Mouse (Mus musculus) CH12.LX (cell line): Measurements from ENCODE around the gene Wdfy3. TPM values are rescaled to one million over a fixed set of nuclear protein-coding genes. Genes with fewer than 3 reads are reported as not detected.

Experiments used
- DNase-seq: peaks from one replicate; pipeline ENCODE4 v3.0.0-alpha.2; 2013; ENCODE audit errors: extremely low read depth
- H3K27ac ChIP-seq: 2 replicates; pipeline ENCODE4 v1.5.1; 2012; ENCODE audit warnings: low read depth, mild to moderate bottlenecking, control low read depth, moderate library complexity; ENCODE audit not compliant: insufficient read depth
- H3K27me3 ChIP-seq: replicated peaks from 2 replicates; pipeline ENCODE3; 2012; ENCODE audit warnings: inconsistent platforms
- H3K36me3 ChIP-seq, 2 experiments: replicated peaks in 1 of 2; 2 replicates each; pipeline versions ENCODE3 to v1.6.1; 2012; ENCODE audit warnings: inconsistent platforms in 1 of 2, low read length in 1 of 2, mild to moderate bottlenecking in 1 of 2, mixed read lengths in 1 of 2, moderate library complexity in 1 of 2; ENCODE audit not compliant: control insufficient read depth in 1 of 2, insufficient read depth in 1 of 2
- H3K4me1 ChIP-seq, 2 experiments: 2 replicates each; pipeline ENCODE4 v1.6.1; 2012; ENCODE audit warnings: inconsistent platforms in 1 of 2, moderate library complexity in 1 of 2; ENCODE audit not compliant: insufficient read depth in 2 of 2, control insufficient read depth in 1 of 2
- H3K4me2 ChIP-seq: 2 replicates; pipeline ENCODE4 v1.6.1; 2012; ENCODE audit warnings: low read depth, mild to moderate bottlenecking, control low read depth; ENCODE audit not compliant: poor library complexity, insufficient read depth, severe bottlenecking
- H3K4me3 ChIP-seq, 3 experiments: fragments of 150-350 bp in 1 of 3; sonication (generic) in 1 of 3; replicated peaks in 1 of 3; 2 replicates each; pipeline versions ENCODE3 to v1.5.1; 2011 to 2012; ENCODE audit warnings: low read depth in 2 of 3, low read length in 2 of 3, mild to moderate bottlenecking in 2 of 3, moderate library complexity in 2 of 3, control low read depth in 1 of 3, improper control_type of control experiment in 1 of 3, inconsistent platforms in 1 of 3, mixed read lengths in 1 of 3; ENCODE audit not compliant: poor library complexity in 1 of 3
- H3K79me2 ChIP-seq: replicated peaks from 2 replicates; pipeline ENCODE4 v1.6.1; 2012; ENCODE audit warnings: mild to moderate bottlenecking, moderate library complexity; ENCODE audit not compliant: control insufficient read depth, poor library complexity, insufficient read depth, severe bottlenecking; ENCODE audit errors: extremely low read depth
- H3K9ac ChIP-seq: 2 replicates; pipeline ENCODE4 v1.6.1; 2012; ENCODE audit warnings: low read depth, mild to moderate bottlenecking, control low read depth, moderate library complexity; ENCODE audit not compliant: insufficient read depth
- H3K9me3 ChIP-seq: replicated peaks from 2 replicates; pipeline ENCODE3; 2012; ENCODE audit warnings: low read length, inconsistent platforms, mixed read lengths
- CHD2 ChIP-seq: IDR thresholded peaks from 2 replicates; pipeline ENCODE4 v1.6.1; 2011; ENCODE audit warnings: low read length, improper control_type of control experiment
- CTCF ChIP-seq, 2 experiments: IDR thresholded peaks in 1 of 2; conservative IDR thresholded peaks in 1 of 2; 2 replicates each; pipeline ENCODE4 v1.5.1; 2011 to 2012; ENCODE audit warnings: low read depth in 2 of 2, low read length in 2 of 2, improper control_type of control experiment in 1 of 2, inconsistent platforms in 1 of 2, mild to moderate bottlenecking in 1 of 2, moderate library complexity in 1 of 2
- E2F4 ChIP-seq: IDR thresholded peaks from 2 replicates; pipeline ENCODE4 v1.6.1; 2011; ENCODE audit warnings: low read depth, low read length, improper control_type of control experiment; ENCODE audit not compliant: insufficient replicate concordance
- ELF1 ChIP-seq: IDR thresholded peaks from 2 replicates; pipeline ENCODE4 v1.6.1; 2014; ENCODE audit warnings: low read depth, mild to moderate bottlenecking, inconsistent platforms, low read length, improper control_type of control experiment
- EP300 ChIP-seq: IDR thresholded peaks from 2 replicates; pipeline ENCODE4 v1.6.1; 2011; ENCODE audit warnings: low read length, improper control_type of control experiment
- ETS1 ChIP-seq: conservative IDR thresholded peaks from 2 replicates; pipeline ENCODE4 v1.6.1; 2012; ENCODE audit warnings: low read depth, mild to moderate bottlenecking, inconsistent platforms, low read length, improper control_type of control experiment, moderate library complexity
- GABPA ChIP-seq: IDR thresholded peaks from 2 replicates; pipeline ENCODE4 v1.6.1; 2012; ENCODE audit warnings: low read depth, low read length, improper control_type of control experiment, inconsistent platforms; ENCODE audit not compliant: insufficient replicate concordance
- HCFC1 ChIP-seq: IDR thresholded peaks from 2 replicates; pipeline ENCODE4 v1.6.1; 2012; ENCODE audit warnings: low read depth, mild to moderate bottlenecking, inconsistent platforms, low read length, improper control_type of control experiment
- JUN ChIP-seq: IDR thresholded peaks from 2 replicates; pipeline ENCODE4 v1.6.1; 2011; ENCODE audit warnings: low read depth, mild to moderate bottlenecking, low read length, improper control_type of control experiment, moderate library complexity; ENCODE audit not compliant: insufficient read depth
- JUND ChIP-seq: conservative IDR thresholded peaks from 2 replicates; pipeline ENCODE4 v1.6.1; 2011; ENCODE audit warnings: low read depth, low read length, improper control_type of control experiment
- KAT2A ChIP-seq: IDR thresholded peaks from 2 replicates; pipeline ENCODE4 v1.6.1; 2012; ENCODE audit warnings: low read length, improper control_type of control experiment, inconsistent platforms; ENCODE audit not compliant: insufficient replicate concordance
- MAFK ChIP-seq: IDR thresholded peaks from 2 replicates; pipeline ENCODE4 v1.6.1; 2011; ENCODE audit warnings: low read length, improper control_type of control experiment; ENCODE audit not compliant: insufficient replicate concordance
- MAX ChIP-seq: IDR thresholded peaks from 2 replicates; pipeline ENCODE4 v1.6.1; 2011; ENCODE audit warnings: low read length, improper control_type of control experiment
- MAZ ChIP-seq: IDR thresholded peaks from 2 replicates; pipeline ENCODE4 v1.6.1; 2012; ENCODE audit warnings: low read depth, mild to moderate bottlenecking, inconsistent platforms, low read length, improper control_type of control experiment, moderate library complexity
- MXI1 ChIP-seq: IDR thresholded peaks from 2 replicates; pipeline ENCODE4 v1.6.1; 2011; ENCODE audit warnings: mild to moderate bottlenecking, low read depth, low read length, improper control_type of control experiment
- MYC ChIP-seq: IDR thresholded peaks from 2 replicates; pipeline ENCODE4 v1.6.1; 2011; ENCODE audit warnings: low read depth, mild to moderate bottlenecking, improper control_type of control experiment, low read length
- NRF1 ChIP-seq: IDR thresholded peaks from 2 replicates; pipeline ENCODE4 v1.6.1; 2014; ENCODE audit warnings: low read depth, mild to moderate bottlenecking, inconsistent platforms, low read length, improper control_type of control experiment, moderate library complexity
- PAX5 ChIP-seq: IDR thresholded peaks from 2 replicates; pipeline ENCODE4 v1.6.1; 2012; ENCODE audit warnings: low read length, inconsistent platforms, mixed read lengths
- POLR2A ChIP-seq: IDR thresholded peaks from 2 replicates; pipeline ENCODE4 v1.6.1; 2011; ENCODE audit warnings: low read depth, mild to moderate bottlenecking, improper control_type of control experiment, low read length
- POLR2AphosphoS2 ChIP-seq: IDR thresholded peaks from 2 replicates; pipeline ENCODE4 v1.6.1; 2011; ENCODE audit warnings: low read depth, low read length, improper control_type of control experiment
- RAD21 ChIP-seq: IDR thresholded peaks from 2 replicates; pipeline ENCODE4 v1.6.1; 2011; ENCODE audit warnings: low read depth, mild to moderate bottlenecking, low read length, improper control_type of control experiment, moderate library complexity
- SMC3 ChIP-seq: IDR thresholded peaks from 2 replicates; pipeline ENCODE4 v1.6.1; 2011; ENCODE audit warnings: low read depth, low read length, improper control_type of control experiment
- TCF12 ChIP-seq: IDR thresholded peaks from 2 replicates; pipeline ENCODE4 v1.6.1; 2014; ENCODE audit warnings: low read depth, mild to moderate bottlenecking, inconsistent platforms, low read length, improper control_type of control experiment
- UBTF ChIP-seq: IDR thresholded peaks from 2 replicates; pipeline ENCODE4 v1.6.1; 2012; ENCODE audit warnings: low read depth, mild to moderate bottlenecking, inconsistent platforms, low read length, improper control_type of control experiment, moderate library complexity
- USF1 ChIP-seq: IDR thresholded peaks from 2 replicates; pipeline ENCODE4 v1.6.1; 2014; ENCODE audit warnings: low read depth, mild to moderate bottlenecking, inconsistent platforms, low read length, improper control_type of control experiment
- ZC3H11A ChIP-seq: IDR thresholded peaks from 2 replicates; pipeline ENCODE4 v1.6.1; 2012; ENCODE audit warnings: low read depth, mild to moderate bottlenecking, inconsistent platforms, low read length, improper control_type of control experiment
- dilution Hi-C: fragments of 300-500 bp; cut with MboI; formaldehyde crosslinking; loops from 2 replicates; pipeline ENCODE4 v1.14.3; 2020; ENCODE audit warnings: low sequenced_read_pairs; ENCODE audit not compliant: extremely low pct_unique_long_range_greater_than_20kb, extremely low pct_ligation_motif_present
- in situ Hi-C: fragments of 300-500 bp; cut with MboI; formaldehyde crosslinking; loops from 3 replicates; pipeline ENCODE4 v1.14.3; 2019; ENCODE audit warnings: low sequenced_read_pairs, low pct_ligation_motif_present, low pct_unique_long_range_greater_than_20kb, mixed read lengths
- polyA plus RNA-seq: library from polyadenylated mRNA; unstranded; fragments of >175 nt; gene quantifications from 2 replicates; pipeline ENCODE4 v1.2.1, GENCODE M21; 2012; ENCODE audit warnings: low read depth; ENCODE audit not compliant: insufficient read length
- total RNA-seq, 2 experiments: library from RNA; depleted of rRNA; stranded (reverse); fragments of 300-350 nt in 1 of 2; fragments of >200 nt in 1 of 2; gene quantifications; 2 replicates each; pipeline ENCODE4 v1.2.3; 2012 to 2014

Gene Wdfy3
- total and polyA plus RNA-seq, 3 experiments = not detected

DNA sequence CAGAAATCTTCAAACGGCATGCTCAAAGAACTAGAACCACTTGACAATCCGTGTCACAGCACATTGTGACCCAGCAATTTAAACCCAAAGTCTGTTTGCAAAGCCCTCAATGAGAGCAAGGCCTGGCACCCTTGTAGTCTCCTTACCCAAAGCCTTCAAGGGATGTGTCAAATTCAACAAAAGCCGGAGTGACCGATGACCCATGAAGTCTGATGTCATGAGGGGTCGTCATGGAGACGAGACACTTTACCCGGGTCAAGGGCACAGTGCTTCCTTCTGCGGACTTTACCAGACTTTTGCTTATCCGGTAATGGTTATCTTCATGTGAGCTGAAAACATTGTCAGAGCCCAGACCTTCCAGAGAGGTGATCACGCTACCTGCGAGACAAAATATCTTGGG, 146.0 kb downstream of the Wdfy3 start:
- Histone ChIP-seq H3K79me2 (no peaks in the 10 kb centered on the region), H3K9me3 (peaks cover 85% of the 10 kb centered on the region), H3K9ac (no peak overlapping the region), H3K4me1 (no peaks in the 10 kb centered on the region), H3K4me2 (no peak overlapping the region), H3K4me3 (no peak overlapping the region), H3K36me3 (no peaks in the 10 kb centered on the region), H3K27me3 (no peaks in the 10 kb centered on the region), H3K27ac (no peak overlapping the region)
- dilution Hi-C loops = no loop called here
- TF ChIP-seq CHD2 = no peak
- TF ChIP-seq MAFK = no peak
- no peak for TF ChIP-seq E2F4
- no peak for TF ChIP-seq USF1
- TF ChIP-seq GABPA = no peak
- TF ChIP-seq JUND = no peak
- no peak for TF ChIP-seq ETS1
- TF ChIP-seq RAD21 = no peak
- no peak for TF ChIP-seq SMC3
- TF ChIP-seq EP300 = no peak
- no peak for TF ChIP-seq JUN
- no peak for TF ChIP-seq NRF1
- no peak for TF ChIP-seq CTCF (conservative IDR thresholded peaks at IDR 0.05 in 1 of 2, IDR thresholded peaks at IDR 0.05 in 1 of 2; ENCODE audit: low read depth in 2 of 2, low read length in 2 of 2)
- TF ChIP-seq KAT2A = no peak
- no peak for TF ChIP-seq MYC
- no peak for TF ChIP-seq MAX
- TF ChIP-seq ELF1 = no peak
- TF ChIP-seq HCFC1 = no peak
- TF ChIP-seq MXI1 = no peak
- TF ChIP-seq ZC3H11A = no peak
- in situ Hi-C loops = no loop called here
- no peak for DNase-seq

DNA sequence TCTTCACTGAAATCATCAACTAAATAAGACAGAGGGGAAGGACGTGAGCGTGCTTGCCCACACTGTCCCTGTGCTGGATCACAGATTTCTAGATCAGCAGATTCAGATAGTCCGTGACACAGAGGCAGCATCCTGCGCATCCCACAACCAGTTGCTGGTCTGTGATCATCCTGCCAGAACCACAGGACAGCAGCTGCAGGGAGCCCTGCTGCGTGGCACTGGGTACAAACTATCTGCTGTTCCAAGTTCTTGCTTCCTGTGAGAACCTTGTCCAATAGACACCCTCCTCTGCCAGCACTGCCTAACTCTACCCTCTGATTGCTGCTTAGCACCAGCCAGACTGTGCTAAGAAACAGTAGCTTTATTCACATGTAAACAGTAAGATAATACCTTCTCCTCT, 150.2 kb downstream of the Wdfy3 start:
- Histone ChIP-seq H3K9me3 (peaks cover 78% of the 10 kb centered on the region), H3K4me2 (no peak overlapping the region), H3K9ac (no peak overlapping the region), H3K27ac (no peak overlapping the region), H3K4me3 (no peak overlapping the region), H3K4me1 (no peaks in the 10 kb centered on the region), H3K27me3 (no peaks in the 10 kb centered on the region), H3K79me2 (no peaks in the 10 kb centered on the region), H3K36me3 (no peaks in the 10 kb centered on the region)
- in situ Hi-C loops = no loop called here
- no peak for DNase-seq
- TF ChIP-seq ETS1 (no peak), MAZ (no peak), POLR2A (no peak), JUND (no peak), KAT2A (no peak), TCF12 (no peak), PAX5 (no peak), UBTF (no peak), RAD21 (no peak), POLR2AphosphoS2 (no peak), HCFC1 (no peak), ELF1 (no peak), MAFK (no peak), CHD2 (no peak)
- dilution Hi-C loops = no loop called here
